Mouse (Mus musculus) embryonic facial prominence, embryonic 12.5 days (tissue): ENCODE results near the gene Pde4d. TPM values are rescaled to one million over a fixed set of nuclear protein-coding genes. Genes with fewer than 3 reads are reported as not detected.

ENCODE experiments used
- ATAC-seq: fragments of 200-750 bp; cut with Nextera tagmentation; 2 replicates; pipeline ENCODE4 v1.8.0; 2017; ENCODE audit not compliant: insufficient number of reproducible peaks, insufficient read depth, low FRiP score, low TSS enrichment
- H3K27ac ChIP-seq: fragments of 300-500 bp; sonication (generic); 2 replicates; pipeline ENCODE4 v1.5.1; 2016; ENCODE audit warnings: mild to moderate bottlenecking
- H3K27me3 ChIP-seq: fragments of 300-500 bp; sonication (generic); 2 replicates; pipeline ENCODE4 v1.6.1; 2016; ENCODE audit warnings: mild to moderate bottlenecking, moderate library complexity
- H3K36me3 ChIP-seq: fragments of 300-500 bp; sonication (generic); 2 replicates; pipeline ENCODE4 v1.6.1; 2016; ENCODE audit warnings: mild to moderate bottlenecking
- H3K4me1 ChIP-seq: fragments of 300-500 bp; sonication (generic); 2 replicates; pipeline ENCODE4 v1.6.1; 2016
- H3K4me2 ChIP-seq: fragments of 300-500 bp; sonication (generic); replicated peaks from 2 replicates; pipeline ENCODE4 v1.6.1; 2016; ENCODE audit warnings: mild to moderate bottlenecking, moderate library complexity
- H3K4me3 ChIP-seq: fragments of 300-500 bp; sonication (generic); 2 replicates; pipeline ENCODE4 v1.5.1; 2016; ENCODE audit warnings: mild to moderate bottlenecking
- H3K9ac ChIP-seq: fragments of 300-500 bp; sonication (generic); 2 replicates; pipeline ENCODE4 v1.6.1; 2016; ENCODE audit warnings: mild to moderate bottlenecking, moderate library complexity
- H3K9me3 ChIP-seq: fragments of 300-500 bp; sonication (generic); 2 replicates; pipeline ENCODE4 v1.6.1; 2016; ENCODE audit warnings: mild to moderate bottlenecking, moderate library complexity
- WGBS: fragments of 180-500 bp; shearing (Covaris S2); methylation state at CpG from one replicate; pipeline ENCODE4 v1.1.7; 2016; 5-methylcytosine and 5-hydroxymethylcytosine counted together
- polyA plus RNA-seq: library from polyadenylated mRNA; unstranded; fragments of >200 nt; fragmentation: Nextera tagmentation; extraction: Ambion mirVana; gene quantifications from 2 replicates; pipeline ENCODE4 v1.2.1, GENCODE M21; 2016

The Pde4d gene
- polyA plus RNA-seq, 1 experiment from 2014 or later = 20.4 TPM

GRCm38 (mm10) chr13:109841140-109841822, 1391.5 kb downstream of the Pde4d start:
- Histone ChIP-seq H3K4me1 (no peaks in the 10 kb centered on the region), H3K27me3 (no peaks in the 10 kb centered on the region), H3K27ac (no peak overlapping the region), H3K4me2 (no peak overlapping the region), H3K9ac (no peak overlapping the region), H3K9me3 (no peaks in the 10 kb centered on the region), H3K36me3 (no peaks in the 10 kb centered on the region), H3K4me3 (no peak overlapping the region)
- no peak for ATAC-seq
- WGBS = 88% methylated on average over 2 of the region's 2 CpGs

GRCm38 (mm10) chr13:109842982-109843381, 1393.2 kb downstream of the Pde4d start:
- no peak overlapping the region for H3K4me2 ChIP-seq
- 92% methylated on average over 2 of the region's 2 CpGs for WGBS

GRCm38 (mm10) chr13:109844828-109845227, 1395.1 kb downstream of the Pde4d start:
- Histone ChIP-seq H3K4me3 (no peak overlapping the region), H3K4me1 (no peaks in the 10 kb centered on the region), H3K27ac (no peak overlapping the region), H3K4me2 (no peak overlapping the region), H3K27me3 (no peaks in the 10 kb centered on the region), H3K36me3 (no peaks in the 10 kb centered on the region), H3K9me3 (no peaks in the 10 kb centered on the region), H3K9ac (no peak overlapping the region)
- no peak for ATAC-seq
- WGBS = 87% methylated on average over 6 of the region's 6 CpGs

More at GRCm38 (mm10) chr13:109842982-109843381, 1393.2 kb downstream of the Pde4d start:
- Histone ChIP-seq H3K9ac (no peak overlapping the region), H3K27me3 (no peaks in the 10 kb centered on the region), H3K4me3 (no peak overlapping the region), H3K4me1 (no peaks in the 10 kb centered on the region), H3K27ac (no peak overlapping the region), H3K9me3 (no peaks in the 10 kb centered on the region), H3K36me3 (no peaks in the 10 kb centered on the region)
- ATAC-seq = no peak

GRCm38 (mm10) chr13:109863826-109864225, 1414.1 kb downstream of the Pde4d start:
- H3K4me2 ChIP-seq = no peak overlapping the region
- no peaks in the 10 kb centered on the region for H3K27me3 ChIP-seq
- no peaks in the 10 kb centered on the region for H3K36me3 ChIP-seq
- ATAC-seq = no peak
- H3K4me3 ChIP-seq = no peak overlapping the region
- no peak overlapping the region for H3K27ac ChIP-seq
- 62% methylated on average over 1 of the region's 1 CpGs for WGBS
- no peaks in the 10 kb centered on the region for H3K4me1 ChIP-seq
- H3K9ac ChIP-seq = no peak overlapping the region
- H3K9me3 ChIP-seq = no peaks in the 10 kb centered on the region

GRCm38 (mm10) chr13:109864311-109864710, 1414.6 kb downstream of the Pde4d start:
- no peak overlapping the region for H3K27ac ChIP-seq
- WGBS = 90% methylated on average over 6 of the region's 6 CpGs
- ATAC-seq = no peak
- no peaks in the 10 kb centered on the region for H3K4me1 ChIP-seq
- no peak overlapping the region for H3K4me3 ChIP-seq
- H3K9ac ChIP-seq = no peak overlapping the region
- H3K27me3 ChIP-seq = no peaks in the 10 kb centered on the region
- H3K4me2 ChIP-seq = no peak overlapping the region
- no peaks in the 10 kb centered on the region for H3K36me3 ChIP-seq
- H3K9me3 ChIP-seq = no peaks in the 10 kb centered on the region

GRCm38 (mm10) chr13:109880392-109880791, 1430.6 kb downstream of the Pde4d start:
- WGBS = 51% methylated on average over 8 of the region's 8 CpGs
- H3K4me1 ChIP-seq = peaks cover 3% of the 10 kb centered on the region; the same call in 1 of the 2 replicates
- H3K27ac ChIP-seq = no peak overlapping the region
- H3K9ac ChIP-seq = no peak overlapping the region
- H3K36me3 ChIP-seq = no peaks in the 10 kb centered on the region
- no peak overlapping the region for H3K4me3 ChIP-seq
- H3K27me3 ChIP-seq = no peaks in the 10 kb centered on the region
- no peaks in the 10 kb centered on the region for H3K9me3 ChIP-seq
- no peak overlapping the region for H3K4me2 ChIP-seq
- no peak for ATAC-seq

GRCm38 (mm10) chr13:109881161-109881857, 1431.6 kb downstream of the Pde4d start:
- no peak overlapping the region for H3K4me2 ChIP-seq
- H3K4me3 ChIP-seq = no peak overlapping the region
- no peak overlapping the region for H3K9ac ChIP-seq
- WGBS = 85% methylated on average over 11 of the region's 11 CpGs
- no peaks in the 10 kb centered on the region for H3K9me3 ChIP-seq
- H3K36me3 ChIP-seq = no peaks in the 10 kb centered on the region
- H3K27ac ChIP-seq = no peak overlapping the region
- no peak for ATAC-seq
- no peaks in the 10 kb centered on the region for H3K27me3 ChIP-seq
- H3K4me1 ChIP-seq = peaks cover 3% of the 10 kb centered on the region; the same call in 1 of the 2 replicates

- H3K4me3 ChIP-seq = no peak overlapping the region
- no peaks in the 10 kb centered on the region for H3K36me3 ChIP-seq
- H3K9ac ChIP-seq = no peak overlapping the region
- no peak overlapping the region for H3K4me2 ChIP-seq
- ATAC-seq = no peak
- 72% methylated on average over 5 of the region's 5 CpGs for WGBS
- peaks cover 3% of the 10 kb centered on the region; the same call in 1 of the 2 replicates for H3K4me1 ChIP-seq
- no peak overlapping the region for H3K27ac ChIP-seq
- no peaks in the 10 kb centered on the region for H3K9me3 ChIP-seq
- H3K27me3 ChIP-seq = no peaks in the 10 kb centered on the region
Observed at GRCm38 (mm10) chr13:109883636-109884035, 1433.9 kb downstream of the Pde4d start.

- H3K4me3 ChIP-seq = no peak overlapping the region
- H3K9ac ChIP-seq = no peak overlapping the region
- no peaks in the 10 kb centered on the region for H3K9me3 ChIP-seq
- H3K27me3 ChIP-seq = no peaks in the 10 kb centered on the region
- 89% methylated on average over 7 of the region's 7 CpGs for WGBS
- no peaks in the 10 kb centered on the region for H3K36me3 ChIP-seq
- H3K4me1 ChIP-seq = peaks cover 3% of the 10 kb centered on the region; the same call in 1 of the 2 replicates
- ATAC-seq = no peak
- H3K4me2 ChIP-seq = no peak overlapping the region
- H3K27ac ChIP-seq = no peak overlapping the region
Observed at GRCm38 (mm10) chr13:109884812-109885211, 1435.1 kb downstream of the Pde4d start.

- no peak for ATAC-seq
- 72% methylated on average over 4 of the region's 4 CpGs for WGBS
- H3K4me3 ChIP-seq = no peak overlapping the region
Observed at GRCm38 (mm10) chr13:109888293-109888692, 1438.5 kb downstream of the Pde4d start.

GRCm38 (mm10) chr13:109891194-109891909, 1441.6 kb downstream of the Pde4d start:
- Histone ChIP-seq H3K27me3 (no peaks in the 10 kb centered on the region), H3K27ac (no peak overlapping the region), H3K9me3 (no peaks in the 10 kb centered on the region), H3K9ac (no peak overlapping the region), H3K4me1 (no peaks in the 10 kb centered on the region), H3K4me2 (no peak overlapping the region), H3K36me3 (no peaks in the 10 kb centered on the region), H3K4me3 (no peak overlapping the region)
- WGBS = 76% methylated on average over 6 of the region's 6 CpGs
- no peak for ATAC-seq

More at GRCm38 (mm10) chr13:109888293-109888692, 1438.5 kb downstream of the Pde4d start:
- H3K9ac ChIP-seq = no peak overlapping the region
- H3K4me1 ChIP-seq = no peaks in the 10 kb centered on the region
- H3K36me3 ChIP-seq = no peaks in the 10 kb centered on the region
- H3K9me3 ChIP-seq = no peaks in the 10 kb centered on the region
- no peaks in the 10 kb centered on the region for H3K27me3 ChIP-seq
- H3K27ac ChIP-seq = no peak overlapping the region
- H3K4me2 ChIP-seq = no peak overlapping the region

- no peaks in the 10 kb centered on the region for H3K4me1 ChIP-seq
- WGBS = 72% methylated on average over 4 of the region's 4 CpGs
- no peaks in the 10 kb centered on the region for H3K9me3 ChIP-seq
- no peak for ATAC-seq
- H3K27me3 ChIP-seq = no peaks in the 10 kb centered on the region
- no peak overlapping the region for H3K27ac ChIP-seq
- H3K36me3 ChIP-seq = no peaks in the 10 kb centered on the region
- H3K4me2 ChIP-seq = no peak overlapping the region
- no peak overlapping the region for H3K4me3 ChIP-seq
- H3K9ac ChIP-seq = no peak overlapping the region
Observed at GRCm38 (mm10) chr13:109891910-109892265, 1442.1 kb downstream of the Pde4d start.
